ENCODE assay signal across 9 mouse cellular contexts in the genomic region with DNA sequence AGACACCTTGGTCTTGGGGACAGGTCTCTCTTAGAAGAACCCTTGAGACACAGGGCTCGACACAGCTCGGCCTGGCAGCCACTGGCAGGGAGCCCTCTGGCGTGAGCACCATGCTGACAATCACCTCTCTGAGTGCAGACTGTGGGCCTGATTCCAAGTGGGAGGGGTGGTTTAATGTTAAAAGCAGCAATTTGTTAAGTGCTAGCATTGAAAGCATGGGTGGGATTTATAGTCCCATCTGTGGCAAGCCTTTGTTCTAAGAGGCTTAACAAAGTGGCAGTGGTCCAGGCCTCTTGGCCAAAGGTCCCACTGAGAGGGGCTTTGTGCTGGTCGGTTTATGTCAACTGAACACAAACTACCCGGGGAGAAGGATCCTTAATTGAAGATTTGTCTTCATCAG. TPM values are rescaled to one million over a fixed set of nuclear protein-coding genes. Genes with fewer than 3 reads are reported as not detected.
A peak's percentile ranks its signal among the peaks of the same experiment; 100 is the strongest.
DNase-seq lines count a peak whose midpoint lies in the region; ATAC-seq lines count a peak whose summit lies in the region.
"Had no signal": no experiment of that assay in that cellular context is flagged by ENCODE, and none has a peak within 500 bp of the region (broad histone marks: within the 10 kb centered on the region; RNA-seq: fewer than 3 reads in every experiment).

No protein-coding gene starts in this region.

- no peaks in the 10 kb centered on the region for H3K9me3 ChIP-seq in midbrain, embryonic 14.5 days (ENCODE audit: control insufficient read depth, low read length)
- no peaks in the 10 kb centered on the region for H3K9me3 ChIP-seq in midbrain, embryonic 15.5 days
- H3K9me3 ChIP-seq: heart, embryonic 15.5 days had no signal

- ATAC-seq in midbrain, embryonic 14.5 days (ENCODE audit: low FRiP score, low TSS enrichment): 0 out of 2 replicates have a peak, but pooled peaks have one; percentile 34
- ATAC-seq in midbrain, embryonic 15.5 days (replicated peaks): no peak; the same call in 1 of the 2 replicates
- ATAC-seq in megakaryocyte, adult 5-6 weeks (ENCODE audit: poor library complexity, severe bottlenecking): no peak

- H3K4me3 ChIP-seq in midbrain, embryonic 14.5 days (replicated peaks; ENCODE audit: low read depth, low read length): no peak overlapping the region
- H3K4me3 ChIP-seq in midbrain, embryonic 15.5 days: no peak overlapping the region
- H3K4me3 ChIP-seq: heart, embryonic 15.5 days had no signal

- no peak overlapping the region for H3K4me2 ChIP-seq in midbrain, embryonic 14.5 days (ENCODE audit: low read length)
- H3K4me2 ChIP-seq in midbrain, embryonic 15.5 days: no peak overlapping the region
- H3K4me2 ChIP-seq: heart, embryonic 15.5 days had no signal

- H3K4me1 ChIP-seq in midbrain, embryonic 14.5 days (ENCODE audit: control insufficient read depth, insufficient read depth, low read length): no peaks in the 10 kb centered on the region
- H3K4me1 ChIP-seq in midbrain, embryonic 15.5 days: no peaks in the 10 kb centered on the region

- H3K27me3 ChIP-seq in midbrain, embryonic 14.5 days (ENCODE audit: control insufficient read depth, insufficient read depth, low read length): no peaks in the 10 kb centered on the region
- H3K27me3 ChIP-seq in midbrain, embryonic 15.5 days (replicated peaks): no peaks in the 10 kb centered on the region
- H3K27me3 ChIP-seq: heart, embryonic 15.5 days had no signal

- peak; percentile 38 to 51 for DNase-seq in heart, postnatal 10 days
- no peak for DNase-seq in heart, adult 9 months (ENCODE audit: low spot score in 2 of 2)
- DNase-seq in midbrain, embryonic 14.5 days: peak; percentile 70
- peak; percentile 78 for DNase-seq in adrenal gland, postnatal 25 days
- peak; percentile 43 for DNase-seq in lung, postnatal 36 days
- DNase-seq in cerebellum, adult 9-10 months: no peak

- WGBS in midbrain, embryonic 14.5 days: 53% methylated on average over 5 of the region's 5 CpGs
- WGBS in midbrain, embryonic 15.5 days: 54% methylated on average over 5 of the region's 5 CpGs

- no peak overlapping the region for H3K27ac ChIP-seq in midbrain, embryonic 14.5 days (replicated peaks; ENCODE audit: low read depth, low read length)
- no peak overlapping the region for H3K27ac ChIP-seq in midbrain, embryonic 15.5 days
- H3K27ac ChIP-seq: heart, embryonic 15.5 days had no signal

- H3K9ac ChIP-seq in midbrain, embryonic 14.5 days (replicated peaks; ENCODE audit: low read length): no peak overlapping the region
- H3K9ac ChIP-seq in midbrain, embryonic 15.5 days: no peak overlapping the region
- H3K9ac ChIP-seq: heart, embryonic 15.5 days had no signal

- intact Hi-C loops in heart, postnatal 10 days (cut with DNase I): loop anchor here (10.0 kb wide), 1 partner anchor 453 kb away; no protein-coding TSS in a partner anchor

- H3K36me3 ChIP-seq in midbrain, embryonic 14.5 days (ENCODE audit: control insufficient read depth, insufficient read depth, low read length): no peaks in the 10 kb centered on the region
- H3K36me3 ChIP-seq in midbrain, embryonic 15.5 days (replicated peaks): no peaks in the 10 kb centered on the region
- H3K36me3 ChIP-seq: heart, embryonic 15.5 days had no signal

RNA-seq across cellular contexts. Expression of a gene that starts 35.4 kb away (rescaled TPM):
- total RNA-seq in heart, postnatal 10 days (2021): 100 to 1,000 TPM; 111 to 117 TPM
- 80.9 and 138 TPM in 2 replicates for polyA plus RNA-seq in midbrain, embryonic 14.5 days (2014; fragmentation: Nextera tagmentation; extraction: Ambion mirVana)
- polyA plus RNA-seq in midbrain, embryonic 15.5 days (2015; fragmentation: Nextera tagmentation; extraction: Ambion mirVana): 129 TPM in 2 replicates
- total RNA-seq in adrenal gland, postnatal 25 days (2021): 157 and 166 TPM in 2 replicates
- 131 and 132 TPM in 2 replicates for total RNA-seq in megakaryocyte, adult 5-6 weeks (2015)
- total RNA-seq in megakaryocyte, adult 5-6 weeks (2017): 74.8 and 90.7 TPM in 2 replicates

Comparison
In these comparisons a context has a peak if more than half of its experiments do, and no peak if none do; other contexts are left out.
1. DNase-seq: peak in heart, postnatal 10 days (2 of 2), midbrain, embryonic 14.5 days (single experiment), adrenal gland, postnatal 25 days (single experiment) and lung, postnatal 36 days (single experiment); none in heart, adult 9 months (0 of 2) and cerebellum, adult 9-10 months (single experiment).